Mouse (Mus musculus) liver, postnatal 0 days (tissue): ENCODE results near the gene Mapk1ip1l. TPM values are rescaled to one million over a fixed set of nuclear protein-coding genes. Genes with fewer than 3 reads are reported as not detected.

Experiments
- ATAC-seq: fragments of 200-750 bp; cut with Nextera tagmentation; 2 replicates; pipeline ENCODE4 v1.8.0; 2017; ENCODE audit warnings: mild to moderate bottlenecking, moderate library complexity
- DNase-seq: peaks from one replicate; pipeline ENCODE4 v3.0.0-alpha.2; 2016
- H3K27ac ChIP-seq: fragments of 300-500 bp; sonication (generic); 2 replicates; pipeline ENCODE4 v1.5.1; 2014; ENCODE audit warnings: antibody characterized with exemption, moderate library complexity, mild to moderate bottlenecking, low read depth
- H3K27me3 ChIP-seq: fragments of 300-500 bp; sonication (generic); 2 replicates; pipeline ENCODE4 v1.6.1; 2014; ENCODE audit warnings: low read length, control low read depth, mixed read lengths; ENCODE audit not compliant: insufficient read depth
- H3K36me3 ChIP-seq: fragments of 300-500 bp; sonication (generic); replicated peaks from 2 replicates; pipeline ENCODE4 v1.6.1; 2014; ENCODE audit warnings: mild to moderate bottlenecking, control low read depth, low read length, moderate library complexity, mixed read lengths; ENCODE audit not compliant: insufficient read depth
- H3K4me1 ChIP-seq: fragments of 300-500 bp; sonication (generic); 2 replicates; pipeline ENCODE4 v1.6.1; 2014; ENCODE audit warnings: antibody characterized with exemption, mild to moderate bottlenecking, control low read depth; ENCODE audit not compliant: insufficient read depth
- H3K4me2 ChIP-seq: fragments of 300-500 bp; sonication (generic); 2 replicates; pipeline ENCODE4 v1.6.1; 2014; ENCODE audit warnings: low read depth, mild to moderate bottlenecking, low read length, moderate library complexity, mixed read lengths
- H3K4me3 ChIP-seq: fragments of 300-500 bp; sonication (generic); 2 replicates; pipeline ENCODE4 v1.5.1; 2014; ENCODE audit warnings: low read depth, low read length
- H3K9ac ChIP-seq: fragments of 300-500 bp; sonication (generic); replicated peaks from 2 replicates; pipeline ENCODE4 v1.6.1; 2014; ENCODE audit warnings: mild to moderate bottlenecking, moderate library complexity
- H3K9me3 ChIP-seq: fragments of 300-500 bp; sonication (generic); 2 replicates; pipeline ENCODE4 v1.6.1; 2016; ENCODE audit warnings: mild to moderate bottlenecking, control low read depth, low read length, mixed read lengths
- CTCF ChIP-seq: sonication (generic); IDR thresholded peaks from 2 replicates; pipeline ENCODE4 v1.5.1; 2016; ENCODE audit warnings: antibody characterized with exemption, low read depth
- EP300 ChIP-seq: IDR thresholded peaks from 2 replicates; pipeline ENCODE4 v1.6.1; 2016; ENCODE audit warnings: antibody characterized with exemption, low read depth, mild to moderate bottlenecking
- WGBS: fragments of 180-500 bp; shearing (Covaris S2); extraction: QIAGEN DNeasy Blood & Tissue Kit; methylation state at CpG from one replicate; pipeline ENCODE4 v1.1.7; 2014; ENCODE audit not compliant: insufficient replicate concordance; 5-methylcytosine and 5-hydroxymethylcytosine counted together
- polyA plus RNA-seq: library from polyadenylated mRNA; unstranded; fragments of >200 nt; fragmentation: Nextera tagmentation; extraction: Ambion mirVana; gene quantifications from 2 replicates; pipeline ENCODE4 v1.2.1, GENCODE M21; 2015

Gene Mapk1ip1l
- polyA plus RNA-seq, 1 experiment from 2014 or later = 16.6 TPM

GRCm38 (mm10) chr14:47361418-47361817 is 63.4 kb downstream of the Mapk1ip1l start:
- 64% methylated on average over 2 of the region's 2 CpGs for WGBS
- TF ChIP-seq EP300 (no peak), CTCF (no peak)
- H3K4me1 ChIP-seq = peaks cover 6% of the 10 kb centered on the region
- H3K27me3 ChIP-seq = no peaks in the 10 kb centered on the region
- no peak overlapping the region for H3K4me2 ChIP-seq
- H3K9me3 ChIP-seq = no peaks in the 10 kb centered on the region
- DNase-seq (no peak), ATAC-seq (no peak)
- H3K9ac ChIP-seq = no peak overlapping the region
- H3K4me3 ChIP-seq = no peak overlapping the region
- H3K36me3 ChIP-seq = no peaks in the 10 kb centered on the region
- H3K27ac ChIP-seq = peak overlapping the region; percentile 45; the same call in 1 of the 2 replicates

GRCm38 (mm10) chr14:47361899-47362298 is 63.8 kb downstream of the Mapk1ip1l start:
- Histone ChIP-seq H3K4me1 (peaks cover 6% of the 10 kb centered on the region), H3K9me3 (no peaks in the 10 kb centered on the region)
- DNase-seq = no peak

GRCm38 (mm10) chr14:47364742-47365449 is 66.8 kb downstream of the Mapk1ip1l start:
- no peak overlapping the region for H3K4me3 ChIP-seq
- no peak overlapping the region for H3K27ac ChIP-seq
- H3K9ac ChIP-seq = 0 out of 2 replicates have a peak overlapping the region, but pooled peaks have one; percentile 7

More at GRCm38 (mm10) chr14:47361899-47362298, 63.8 kb downstream of the Mapk1ip1l start:
- no peak for TF ChIP-seq EP300
- no peak for TF ChIP-seq CTCF
- no peak for ATAC-seq
- Histone ChIP-seq H3K27ac (peak overlapping the region; percentile 45; the same call in 1 of the 2 replicates), H3K9ac (no peak overlapping the region), H3K4me2 (no peak overlapping the region), H3K27me3 (no peaks in the 10 kb centered on the region), H3K4me3 (no peak overlapping the region), H3K36me3 (no peaks in the 10 kb centered on the region)
- WGBS = 51% methylated on average over 9 of the region's 9 CpGs

GRCm38 (mm10) chr14:47366881-47367321 is 68.8 kb downstream of the Mapk1ip1l start:
- no peak for DNase-seq
- WGBS = 39% methylated on average over 7 of the region's 7 CpGs

More at GRCm38 (mm10) chr14:47364742-47365449, 66.8 kb downstream of the Mapk1ip1l start:
- ATAC-seq (peak; percentile 67; the same call in 1 of the 2 replicates), DNase-seq (peak; percentile 45)
- H3K36me3 ChIP-seq = no peaks in the 10 kb centered on the region
- 21% methylated on average over 21 of the region's 21 CpGs for WGBS
- H3K9me3 ChIP-seq = no peaks in the 10 kb centered on the region
- no peaks in the 10 kb centered on the region for H3K27me3 ChIP-seq
- peaks cover 11% of the 10 kb centered on the region for H3K4me1 ChIP-seq
- TF ChIP-seq EP300 = no peak
- no peak for TF ChIP-seq CTCF
- H3K4me2 ChIP-seq = peak overlapping the region; percentile 58

GRCm38 (mm10) chr14:47367461-47367860 is 69.4 kb downstream of the Mapk1ip1l start, which contains the start of gene Lgals3:
Gene Lgals3 (plus strand): TSS chr14:47367751.
- WGBS = 46% methylated on average over 9 of the region's 9 CpGs
- no peak; the same call in 1 of the 2 replicates for ATAC-seq
- no peak within 1 kb of the TSS for H3K9ac ChIP-seq
- DNase-seq = no peak
- H3K4me3 ChIP-seq = no peak within 1 kb of the TSS
- no peak within 1 kb of the TSS for H3K27ac ChIP-seq
- no peak within 1 kb of the TSS for H3K4me2 ChIP-seq
- H3K4me1 ChIP-seq = peaks cover 11% of the 10 kb centered on the region
- TF ChIP-seq EP300 (no peak), CTCF (no peak)
- H3K27me3 ChIP-seq = no peaks in the 10 kb centered on the region
- no peaks in the 10 kb centered on the region for H3K9me3 ChIP-seq
- H3K36me3 ChIP-seq = no peaks in the 10 kb centered on the region

More at GRCm38 (mm10) chr14:47366881-47367321, 68.8 kb downstream of the Mapk1ip1l start:
- Histone ChIP-seq H3K27ac (no peak overlapping the region), H3K9ac (no peak overlapping the region), H3K4me2 (no peak overlapping the region), H3K4me3 (no peak overlapping the region), H3K9me3 (no peaks in the 10 kb centered on the region), H3K4me1 (peaks cover 11% of the 10 kb centered on the region), H3K27me3 (no peaks in the 10 kb centered on the region), H3K36me3 (no peaks in the 10 kb centered on the region)
- ATAC-seq = 0 out of 2 replicates have a peak, but pooled peaks have one; percentile 19
- no peak for TF ChIP-seq EP300
- TF ChIP-seq CTCF = no peak

- DNase-seq = no peak
- TF ChIP-seq EP300 (no peak), CTCF (no peak)
- Histone ChIP-seq H3K9me3 (no peaks in the 10 kb centered on the region), H3K9ac (no peak overlapping the region), H3K27ac (no peak overlapping the region), H3K4me1 (peaks cover 22% of the 10 kb centered on the region), H3K4me2 (no peak overlapping the region), H3K27me3 (peaks cover 17% of the 10 kb centered on the region), H3K4me3 (no peak overlapping the region), H3K36me3 (no peaks in the 10 kb centered on the region)
- no peak for ATAC-seq
- WGBS = 83% methylated on average over 5 of the region's 5 CpGs
These were observed 71.7 kb downstream of the Mapk1ip1l start for GRCm38 (mm10) chr14:47369741-47370140.
